Mouse (Mus musculus) neural tube, embryonic 15.5 days (tissue): Measurements from ENCODE around the gene Ppp1r27. TPM values are rescaled to one million over a fixed set of nuclear protein-coding genes. Genes with fewer than 3 reads are reported as not detected.
A peak's percentile ranks its signal among the peaks of the same experiment; 100 is the strongest.

Source experiments
- ATAC-seq: fragments of 200-750 bp; cut with Nextera tagmentation; 2 replicates; pipeline ENCODE4 v1.8.0; 2017; ENCODE audit warnings: mild to moderate bottlenecking, moderate TSS enrichment, moderate library complexity; ENCODE audit not compliant: low FRiP score
- H3K27ac ChIP-seq: fragments of 300-500 bp; sonication (generic); replicated peaks from 2 replicates; pipeline ENCODE4 v1.5.1; 2015; ENCODE audit warnings: mild to moderate bottlenecking, inconsistent platforms
- H3K27me3 ChIP-seq: fragments of 300-500 bp; sonication (generic); replicated peaks from 2 replicates; pipeline ENCODE4 v1.6.1; 2015; ENCODE audit warnings: inconsistent platforms
- H3K36me3 ChIP-seq: fragments of 300-500 bp; sonication (generic); 2 replicates; pipeline ENCODE4 v1.6.1; 2015; ENCODE audit warnings: inconsistent platforms
- H3K4me1 ChIP-seq: fragments of 300-500 bp; sonication (generic); 2 replicates; pipeline ENCODE4 v1.6.1; 2015; ENCODE audit warnings: inconsistent platforms
- H3K4me2 ChIP-seq: fragments of 300-500 bp; sonication (generic); 2 replicates; pipeline ENCODE4 v1.6.1; 2015; ENCODE audit warnings: inconsistent platforms, mild to moderate bottlenecking, moderate library complexity
- H3K4me3 ChIP-seq: fragments of 300-500 bp; sonication (generic); replicated peaks from 2 replicates; pipeline ENCODE4 v1.5.1; 2015; ENCODE audit warnings: mild to moderate bottlenecking, inconsistent platforms
- H3K9ac ChIP-seq: fragments of 300-500 bp; sonication (generic); replicated peaks from 2 replicates; pipeline ENCODE4 v1.6.1; 2015; ENCODE audit warnings: mild to moderate bottlenecking, inconsistent platforms
- H3K9me3 ChIP-seq: fragments of 300-500 bp; sonication (generic); replicated peaks from 2 replicates; pipeline ENCODE4 v1.6.1; 2016; ENCODE audit warnings: inconsistent platforms
- WGBS: fragments of 180-500 bp; shearing (Covaris S2); methylation state at CpG from one replicate; pipeline ENCODE4 v1.1.7; 2015; ENCODE audit warnings: mixed read lengths; 5-methylcytosine and 5-hydroxymethylcytosine counted together
- polyA plus RNA-seq: library from polyadenylated mRNA; unstranded; fragments of >200 nt; fragmentation: Nextera tagmentation; extraction: Ambion mirVana; gene quantifications from 2 replicates; pipeline ENCODE4 v1.2.1, GENCODE M21; 2015

The Ppp1r27 gene
- polyA plus RNA-seq, 1 experiment from 2014 or later, result 0.69 TPM

GRCm38 (mm10) chr11:120580871-120581331, 30.0 kb upstream of the Ppp1r27 start:
- Histone ChIP-seq H3K27ac (peak overlapping the region; percentile 97), H3K27me3 (no peaks in the 10 kb centered on the region), H3K9me3 (no peaks in the 10 kb centered on the region), H3K36me3 (peaks cover 40% of the 10 kb centered on the region), H3K9ac (peak overlapping the region; percentile 91), H3K4me2 (peak overlapping the region; percentile 96), H3K4me1 (peaks cover 28% of the 10 kb centered on the region), H3K4me3 (peak overlapping the region; percentile 89)
- ATAC-seq, result peak; percentile 49
- WGBS, result under 1% methylated on average over 33 of the region's 44 CpGs

DNA sequence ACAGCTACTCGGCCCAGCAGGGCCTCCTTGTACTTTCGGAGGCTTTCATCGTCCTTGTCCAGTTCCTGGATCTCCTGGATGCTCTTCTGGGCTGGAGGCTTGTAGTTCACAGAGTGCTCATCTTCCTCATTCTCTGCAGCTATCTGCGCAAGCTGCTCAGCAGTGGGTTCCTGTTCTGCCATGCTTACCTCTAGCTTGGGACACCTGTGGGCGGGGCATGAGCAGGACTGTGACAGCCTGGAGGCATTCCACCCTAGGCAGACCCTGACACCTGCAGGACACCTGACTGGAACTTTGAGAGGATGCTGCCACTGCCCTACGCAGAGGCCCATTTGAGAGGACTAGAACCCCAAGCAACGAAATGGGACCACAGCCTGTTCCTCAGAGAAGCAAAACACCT, 29.3 kb upstream of the Ppp1r27 start:
- H3K9ac ChIP-seq, result peak overlapping the region; percentile 91
- H3K4me3 ChIP-seq, result peak overlapping the region; percentile 89
- H3K4me1 ChIP-seq, result peaks cover 28% of the 10 kb centered on the region
- WGBS, result 64% methylated on average over 7 of the region's 7 CpGs
- H3K4me2 ChIP-seq, result peak overlapping the region; percentile 96
- peak overlapping the region; percentile 97 for H3K27ac ChIP-seq
- no peaks in the 10 kb centered on the region for H3K27me3 ChIP-seq
- H3K36me3 ChIP-seq, result peaks cover 34% of the 10 kb centered on the region
- no peaks in the 10 kb centered on the region for H3K9me3 ChIP-seq
- no peak for ATAC-seq

DNA sequence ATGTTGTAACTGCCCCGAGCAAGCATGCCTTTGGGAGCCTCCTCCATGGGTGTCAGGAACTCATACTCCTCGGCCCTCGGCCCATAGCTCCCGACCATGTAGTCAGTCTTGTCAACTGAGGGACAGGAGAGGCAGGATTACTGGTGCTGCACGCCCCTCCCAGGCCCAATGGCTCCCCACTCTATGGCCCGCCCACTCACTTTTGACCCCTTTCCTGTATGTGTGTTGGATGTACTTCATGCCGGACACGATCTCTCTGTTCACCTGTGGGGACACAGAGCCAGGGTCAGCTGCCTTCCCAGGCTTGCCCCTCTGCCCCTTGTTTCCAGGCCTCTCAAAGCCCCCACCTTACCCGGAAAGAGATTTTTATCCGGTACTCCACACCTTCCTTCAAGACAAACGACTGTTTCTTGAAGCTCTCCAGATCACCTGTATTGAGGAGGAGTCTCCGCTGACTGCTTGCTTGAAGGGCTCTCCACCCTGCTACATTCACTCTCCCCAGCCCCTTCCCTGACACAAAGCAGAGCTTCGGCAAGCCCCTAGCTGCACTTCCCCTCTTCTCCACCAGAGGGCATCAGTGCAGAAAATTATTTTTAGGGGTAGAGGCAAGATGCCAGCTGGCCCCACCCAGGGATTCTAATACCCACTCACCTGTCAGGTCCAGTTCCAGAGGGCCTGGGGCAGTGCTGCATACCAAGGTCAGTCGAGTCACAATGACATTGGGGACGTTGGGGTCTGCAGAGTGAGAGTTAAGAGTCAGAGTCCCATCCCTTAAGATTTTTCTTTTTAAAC, 28.6 kb upstream of the Ppp1r27 start:
- Histone ChIP-seq H3K27ac (peak overlapping the region; percentile 97), H3K27me3 (no peaks in the 10 kb centered on the region), H3K36me3 (peaks cover 30% of the 10 kb centered on the region), H3K4me1 (peaks cover 31% of the 10 kb centered on the region), H3K9me3 (no peaks in the 10 kb centered on the region), H3K4me2 (peak overlapping the region; percentile 96), H3K9ac (peak overlapping the region; percentile 91; the same call in 1 of the 2 replicates), H3K4me3 (peak overlapping the region; percentile 89)
- WGBS, result 71% methylated on average over 15 of the region's 15 CpGs
- ATAC-seq, result no peak

DNA sequence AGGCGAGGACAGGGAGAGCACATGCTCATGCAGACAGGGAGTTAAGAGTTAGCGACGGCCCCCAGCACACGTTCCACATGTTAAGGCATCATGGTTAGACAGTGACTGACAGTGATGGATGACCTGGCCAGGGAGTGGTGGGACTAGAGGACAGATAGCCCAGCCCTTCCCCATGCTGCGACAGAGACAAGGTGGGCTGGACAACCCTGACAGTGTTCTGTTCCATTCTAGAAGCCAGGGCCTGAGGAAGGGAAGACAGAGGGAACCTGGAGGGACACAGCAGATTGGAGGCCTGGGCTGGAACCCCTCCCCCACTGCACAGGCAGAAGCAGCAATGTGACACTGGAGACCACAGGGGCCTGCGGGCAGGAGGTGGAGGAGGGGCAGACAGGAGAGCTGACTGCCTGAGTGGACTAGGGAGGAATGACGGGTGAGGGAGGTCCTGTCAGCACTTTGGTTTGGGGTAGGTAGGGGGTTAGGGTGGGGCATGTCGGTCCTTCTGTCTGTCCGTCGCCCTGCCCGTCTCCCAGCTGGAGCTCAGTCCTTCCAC, 27.8 kb upstream of the Ppp1r27 start:
- Histone ChIP-seq H3K4me1 (peaks cover 39% of the 10 kb centered on the region), H3K4me2 (no peak overlapping the region), H3K9me3 (no peaks in the 10 kb centered on the region), H3K9ac (no peak overlapping the region), H3K36me3 (peaks cover 25% of the 10 kb centered on the region), H3K4me3 (0 out of 2 replicates have a peak overlapping the region, but pooled peaks have one; percentile 89), H3K27me3 (no peaks in the 10 kb centered on the region), H3K27ac (no peak overlapping the region)
- WGBS, result 86% methylated on average over 11 of the region's 11 CpGs
- ATAC-seq, result no peak

GRCm38 (mm10) chr11:120578024-120578693, 27.2 kb upstream of the Ppp1r27 start:
- 84% methylated on average over 10 of the region's 10 CpGs for WGBS
- no peaks in the 10 kb centered on the region for H3K9me3 ChIP-seq
- peaks cover 41% of the 10 kb centered on the region for H3K4me1 ChIP-seq
- H3K4me3 ChIP-seq, result no peak overlapping the region
- no peak for ATAC-seq
- no peak overlapping the region for H3K4me2 ChIP-seq
- H3K36me3 ChIP-seq, result peaks cover 25% of the 10 kb centered on the region
- no peak overlapping the region for H3K27ac ChIP-seq
- H3K27me3 ChIP-seq, result no peaks in the 10 kb centered on the region
- H3K9ac ChIP-seq, result 0 out of 2 replicates have a peak overlapping the region, but pooled peaks have one; percentile 7

GRCm38 (mm10) chr11:120577211-120578023, 26.5 kb upstream of the Ppp1r27 start:
- Histone ChIP-seq H3K9me3 (no peaks in the 10 kb centered on the region), H3K4me1 (peaks cover 41% of the 10 kb centered on the region), H3K36me3 (peaks cover 25% of the 10 kb centered on the region), H3K27me3 (no peaks in the 10 kb centered on the region), H3K4me2 (no peak overlapping the region), H3K4me3 (no peak overlapping the region), H3K27ac (peak overlapping the region; percentile 18; the same call in 1 of the 2 replicates), H3K9ac (0 out of 2 replicates have a peak overlapping the region, but pooled peaks have one; percentile 7)
- no peak for ATAC-seq
- 83% methylated on average over 7 of the region's 7 CpGs for WGBS

DNA sequence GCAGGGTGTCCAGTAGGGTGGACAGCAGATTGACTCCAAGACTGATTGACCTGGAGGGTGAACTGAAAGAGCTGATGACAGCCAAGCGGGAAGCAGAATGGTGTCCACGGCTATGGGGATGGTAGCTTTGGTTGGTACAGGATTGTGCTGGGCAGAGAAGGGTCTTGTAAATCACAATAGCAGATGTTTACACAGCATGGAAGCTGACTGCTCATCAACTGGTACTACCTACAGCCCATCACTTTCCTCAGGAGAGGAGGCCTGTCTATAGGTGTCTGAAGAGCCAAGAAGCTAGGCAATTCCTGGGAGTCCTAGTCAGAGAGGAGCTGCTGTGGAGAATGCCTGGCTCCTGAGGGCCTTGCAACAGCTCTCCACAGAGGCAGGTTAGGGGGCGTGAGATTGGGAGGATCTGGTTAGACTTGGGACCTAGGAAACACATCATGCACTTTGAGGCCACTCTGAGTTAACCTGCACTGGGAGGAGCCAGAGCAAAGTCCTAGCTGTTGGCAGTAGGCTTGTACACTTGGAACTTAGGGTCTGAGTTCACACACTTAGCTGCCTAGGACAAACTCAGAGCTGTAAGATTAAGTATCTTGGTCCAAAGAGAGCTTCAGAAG, 25.5 kb upstream of the Ppp1r27 start:
- Histone ChIP-seq H3K4me3 (no peak overlapping the region), H3K4me1 (peaks cover 39% of the 10 kb centered on the region), H3K27me3 (no peaks in the 10 kb centered on the region), H3K9me3 (no peaks in the 10 kb centered on the region), H3K27ac (no peak overlapping the region), H3K9ac (no peak overlapping the region), H3K36me3 (peaks cover 25% of the 10 kb centered on the region), H3K4me2 (no peak overlapping the region)
- no peak for ATAC-seq
- 90% methylated on average over 3 of the region's 3 CpGs for WGBS

DNA sequence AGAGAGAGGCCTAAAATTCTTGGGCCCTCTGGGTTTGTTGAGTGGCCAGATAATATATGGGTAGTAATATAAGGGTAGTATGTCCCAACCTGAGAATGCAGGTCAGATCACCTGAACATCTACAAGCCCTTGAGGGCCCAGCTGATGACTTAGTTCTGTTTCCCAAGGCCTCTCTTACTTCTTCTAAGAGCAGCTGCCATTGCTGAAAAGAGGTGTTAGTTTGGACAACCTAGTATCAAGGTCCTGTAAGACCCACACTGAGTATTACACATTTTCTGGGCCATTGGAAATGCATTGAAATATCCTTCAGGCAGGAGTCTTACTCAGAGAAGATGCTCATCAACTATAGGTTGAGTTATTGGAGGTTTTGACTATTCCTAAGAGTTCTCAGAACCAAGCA, 25.0 kb upstream of the Ppp1r27 start:
- H3K27me3 ChIP-seq, result no peaks in the 10 kb centered on the region
- no peak overlapping the region for H3K27ac ChIP-seq
- H3K36me3 ChIP-seq, result peaks cover 31% of the 10 kb centered on the region
- peaks cover 44% of the 10 kb centered on the region for H3K4me1 ChIP-seq
- no peak overlapping the region for H3K9ac ChIP-seq
- ATAC-seq, result no peak
- H3K9me3 ChIP-seq, result no peaks in the 10 kb centered on the region
- H3K4me3 ChIP-seq, result no peak overlapping the region
- no peak overlapping the region for H3K4me2 ChIP-seq

- peaks cover 38% of the 10 kb centered on the region for H3K4me1 ChIP-seq
These were observed 24.1 kb upstream of the Ppp1r27 start for GRCm38 (mm10) chr11:120575046-120575445.

GRCm38 (mm10) chr11:120574278-120574600, 23.3 kb upstream of the Ppp1r27 start:
- Histone ChIP-seq H3K4me2 (peak overlapping the region; percentile 88), H3K27ac (no peak overlapping the region; the same call in 1 of the 2 replicates), H3K4me3 (peak overlapping the region; percentile 83), H3K9me3 (no peaks in the 10 kb centered on the region), H3K4me1 (peaks cover 30% of the 10 kb centered on the region), H3K9ac (peak overlapping the region; percentile 74), H3K27me3 (no peaks in the 10 kb centered on the region), H3K36me3 (peaks cover 41% of the 10 kb centered on the region)
- ATAC-seq, result no peak
- 45% methylated on average over 5 of the region's 5 CpGs for WGBS

More at GRCm38 (mm10) chr11:120575046-120575445, 24.1 kb upstream of the Ppp1r27 start:
- 81% methylated on average over 2 of the region's 2 CpGs for WGBS
- Histone ChIP-seq H3K27me3 (no peaks in the 10 kb centered on the region), H3K4me2 (no peak overlapping the region), H3K9me3 (no peaks in the 10 kb centered on the region), H3K9ac (no peak overlapping the region), H3K27ac (no peak overlapping the region), H3K36me3 (peaks cover 39% of the 10 kb centered on the region), H3K4me3 (no peak overlapping the region)
- no peak for ATAC-seq
